Mouse (Mus musculus) lung, embryonic 16.5 days (tissue): ENCODE results near the gene Tmx4. TPM values are rescaled to one million over a fixed set of nuclear protein-coding genes. Genes with fewer than 3 reads are reported as not detected.

Experiments used
- ATAC-seq: fragments of 200-750 bp; cut with Nextera tagmentation; 2 replicates; pipeline ENCODE4 v1.8.0; 2017; ENCODE audit warnings: low read depth, mild to moderate bottlenecking, moderate library complexity
- H3K27ac ChIP-seq: fragments of 300-500 bp; sonication (generic); 2 replicates; pipeline ENCODE4 v1.5.1; 2014; ENCODE audit warnings: mild to moderate bottlenecking, control low read depth, low read length
- H3K27me3 ChIP-seq: fragments of 300-500 bp; sonication (generic); 2 replicates; pipeline ENCODE4 v1.6.1; 2014; ENCODE audit warnings: low read depth, low read length, mixed read lengths; ENCODE audit not compliant: control insufficient read depth, insufficient read depth
- H3K36me3 ChIP-seq: fragments of 300-500 bp; sonication (generic); 2 replicates; pipeline ENCODE4 v1.6.1; 2014; ENCODE audit warnings: low read length; ENCODE audit not compliant: control insufficient read depth, insufficient read depth
- H3K4me1 ChIP-seq: fragments of 300-500 bp; sonication (generic); replicated peaks from 2 replicates; pipeline ENCODE4 v1.6.1; 2014; ENCODE audit warnings: low read length, mixed read lengths; ENCODE audit not compliant: control insufficient read depth, insufficient read depth
- H3K4me2 ChIP-seq: fragments of 300-500 bp; sonication (generic); 2 replicates; pipeline ENCODE4 v1.6.1; 2014; ENCODE audit warnings: low read depth, low read length, control low read depth
- H3K4me3 ChIP-seq: fragments of 300-500 bp; sonication (generic); 2 replicates; pipeline ENCODE4 v1.5.1; 2014; ENCODE audit warnings: mild to moderate bottlenecking, low read length, control low read depth
- H3K9ac ChIP-seq: fragments of 300-500 bp; sonication (generic); 2 replicates; pipeline ENCODE4 v1.6.1; 2014; ENCODE audit warnings: low read length, control low read depth
- H3K9me3 ChIP-seq: fragments of 300-500 bp; sonication (generic); 2 replicates; pipeline ENCODE4 v1.6.1; 2016; ENCODE audit warnings: low read length; ENCODE audit not compliant: control insufficient read depth
- WGBS: fragments of 180-500 bp; shearing (Covaris S2); extraction: QIAGEN DNeasy Blood & Tissue Kit; methylation state at CpG from one replicate; pipeline ENCODE4 v1.1.7; 2014; 5-methylcytosine and 5-hydroxymethylcytosine counted together
- polyA plus RNA-seq: library from polyadenylated mRNA; unstranded; fragments of >200 nt; fragmentation: Nextera tagmentation; extraction: Ambion mirVana; gene quantifications from 2 replicates; pipeline ENCODE4 v1.2.1, GENCODE M21; 2015

The Tmx4 gene
- 17.2 and 21.4 TPM in 2 replicates for polyA plus RNA-seq

DNA sequence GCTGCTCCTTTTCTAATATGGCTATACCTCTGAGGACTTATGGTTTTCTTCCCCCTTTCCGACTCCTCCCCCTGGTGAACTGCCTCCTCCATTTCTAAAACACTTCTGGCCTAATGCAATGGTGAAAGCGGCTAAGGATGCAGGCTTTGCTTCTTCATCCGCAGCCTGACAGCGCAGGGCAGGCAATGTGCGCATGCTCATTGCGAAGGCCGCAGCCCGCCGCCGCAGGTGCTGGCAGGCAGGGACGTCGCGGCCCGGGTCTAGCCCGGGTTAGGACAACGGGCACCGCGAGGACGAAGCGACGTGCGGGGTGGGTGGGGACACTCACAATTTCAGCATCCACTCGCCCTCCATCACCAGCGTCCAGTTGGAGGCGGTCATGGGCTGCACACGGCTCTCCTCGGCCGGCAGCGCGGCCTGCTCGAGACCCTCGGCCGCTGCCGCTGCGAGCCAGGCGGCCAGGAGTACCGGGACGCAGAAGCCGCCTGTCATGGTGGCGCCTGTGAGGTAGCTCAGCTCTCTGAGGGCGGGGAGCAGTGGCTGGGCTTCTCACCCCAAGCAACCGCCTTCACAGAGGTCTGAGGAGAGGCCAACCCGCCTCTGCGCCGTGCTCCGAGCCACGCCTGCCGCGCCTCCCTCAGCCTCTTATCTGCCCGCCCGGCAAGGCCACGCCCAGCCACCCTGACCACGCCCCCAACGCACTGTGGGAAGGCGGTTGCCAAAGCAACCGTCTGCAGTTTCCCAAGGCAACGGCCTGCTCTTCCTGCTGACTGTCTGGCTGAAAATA lies at the start of gene Tmx4:
Tmx4 (minus strand) TSS at position 632 of the 787 bp plus-strand sequence.
- no peaks in the 10 kb centered on the region for H3K36me3 ChIP-seq
- H3K9me3 ChIP-seq = no peaks in the 10 kb centered on the region
- H3K27me3 ChIP-seq = no peaks in the 10 kb centered on the region
- H3K4me1 ChIP-seq = peaks cover 10% of the 10 kb centered on the region
- peak within 1 kb of the TSS; percentile 97 for H3K27ac ChIP-seq
- H3K4me3 ChIP-seq = peak within 1 kb of the TSS; percentile 95
- H3K4me2 ChIP-seq = peak within 1 kb of the TSS; percentile 81
- peak within 1 kb of the TSS; percentile 88 for H3K9ac ChIP-seq
- ATAC-seq = peak; percentile 99
- under 1% methylated on average over 57 of the region's 57 CpGs for WGBS

DNA sequence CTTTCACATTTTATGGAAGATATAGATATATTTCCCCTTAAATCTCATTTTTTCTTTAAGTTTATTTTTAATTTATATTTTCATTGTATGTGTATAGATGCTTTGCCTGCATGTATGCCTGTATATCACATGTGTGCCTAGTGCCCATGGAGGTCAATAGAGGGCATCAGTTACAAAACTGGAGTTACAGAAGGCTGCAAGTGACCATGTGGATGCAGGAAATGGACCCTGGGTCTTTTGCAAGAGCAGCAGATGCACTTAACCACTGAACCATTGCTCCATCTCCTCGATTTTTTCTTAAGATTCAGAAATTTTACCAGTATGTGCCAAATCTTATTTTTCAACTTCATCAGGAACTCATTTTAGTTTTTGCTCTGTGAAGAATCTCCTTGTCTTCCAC lies 48.2 kb upstream of the Tmx4 start:
- Histone ChIP-seq H3K27me3 (no peaks in the 10 kb centered on the region), H3K4me2 (no peak overlapping the region), H3K9me3 (no peaks in the 10 kb centered on the region), H3K4me3 (no peak overlapping the region), H3K36me3 (no peaks in the 10 kb centered on the region), H3K27ac (no peak overlapping the region), H3K9ac (no peak overlapping the region), H3K4me1 (no peaks in the 10 kb centered on the region)
- WGBS = 40% methylated on average over 1 of the region's 1 CpGs
- no peak for ATAC-seq

DNA sequence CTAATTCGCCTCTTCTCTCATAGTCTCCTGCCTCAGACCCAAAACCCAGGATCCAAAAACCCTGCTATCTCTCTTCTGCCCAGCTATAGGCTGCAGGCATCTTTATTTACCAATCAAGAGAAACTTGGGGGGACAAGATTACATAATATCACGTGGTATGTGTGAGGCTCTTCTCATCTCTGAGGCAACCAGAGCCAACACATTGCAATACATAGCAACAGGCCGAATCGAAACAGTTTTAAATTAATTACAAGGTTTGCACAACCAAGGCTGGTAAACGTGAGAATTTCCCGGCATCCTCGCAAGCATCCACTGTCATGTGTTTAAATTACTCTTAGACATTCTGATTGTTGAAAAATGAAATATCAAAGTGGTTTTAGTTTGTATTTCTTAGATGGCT lies 47.1 kb upstream of the Tmx4 start:
- H3K4me2 ChIP-seq = no peak overlapping the region
- no peaks in the 10 kb centered on the region for H3K4me1 ChIP-seq
- no peak overlapping the region for H3K4me3 ChIP-seq
- H3K27me3 ChIP-seq = no peaks in the 10 kb centered on the region
- no peaks in the 10 kb centered on the region for H3K36me3 ChIP-seq
- no peaks in the 10 kb centered on the region for H3K9me3 ChIP-seq
- H3K27ac ChIP-seq = no peak overlapping the region
- WGBS = 79% methylated on average over 7 of the region's 7 CpGs
- H3K9ac ChIP-seq = no peak overlapping the region
- no peak for ATAC-seq

DNA sequence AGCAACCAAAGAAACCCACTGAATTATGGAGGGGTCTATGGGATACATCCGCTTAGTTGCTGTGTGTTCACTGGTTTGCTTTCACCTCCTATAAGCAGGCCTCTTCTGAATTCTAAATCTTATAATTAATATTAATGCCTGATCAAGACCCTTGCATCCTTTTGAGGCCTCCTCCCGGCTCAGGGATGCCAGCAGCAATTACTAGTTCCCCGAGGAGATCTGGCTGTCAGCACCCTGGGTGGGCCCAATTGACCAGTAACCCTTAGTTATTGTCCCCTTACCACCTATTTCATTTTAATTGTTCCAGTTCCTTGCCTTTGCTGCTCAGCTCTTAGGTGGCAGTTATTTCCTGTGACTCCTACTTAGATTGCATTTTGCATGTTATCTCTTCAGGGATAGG lies 38.4 kb upstream of the Tmx4 start:
- no peak overlapping the region for H3K4me2 ChIP-seq
- no peak overlapping the region for H3K9ac ChIP-seq
- H3K36me3 ChIP-seq = no peaks in the 10 kb centered on the region
- no peak overlapping the region for H3K27ac ChIP-seq
- no peak for ATAC-seq
- no peaks in the 10 kb centered on the region for H3K9me3 ChIP-seq
- no peak overlapping the region for H3K4me3 ChIP-seq
- no peaks in the 10 kb centered on the region for H3K27me3 ChIP-seq
- H3K4me1 ChIP-seq = no peaks in the 10 kb centered on the region
- 63% methylated on average over 3 of the region's 3 CpGs for WGBS

DNA sequence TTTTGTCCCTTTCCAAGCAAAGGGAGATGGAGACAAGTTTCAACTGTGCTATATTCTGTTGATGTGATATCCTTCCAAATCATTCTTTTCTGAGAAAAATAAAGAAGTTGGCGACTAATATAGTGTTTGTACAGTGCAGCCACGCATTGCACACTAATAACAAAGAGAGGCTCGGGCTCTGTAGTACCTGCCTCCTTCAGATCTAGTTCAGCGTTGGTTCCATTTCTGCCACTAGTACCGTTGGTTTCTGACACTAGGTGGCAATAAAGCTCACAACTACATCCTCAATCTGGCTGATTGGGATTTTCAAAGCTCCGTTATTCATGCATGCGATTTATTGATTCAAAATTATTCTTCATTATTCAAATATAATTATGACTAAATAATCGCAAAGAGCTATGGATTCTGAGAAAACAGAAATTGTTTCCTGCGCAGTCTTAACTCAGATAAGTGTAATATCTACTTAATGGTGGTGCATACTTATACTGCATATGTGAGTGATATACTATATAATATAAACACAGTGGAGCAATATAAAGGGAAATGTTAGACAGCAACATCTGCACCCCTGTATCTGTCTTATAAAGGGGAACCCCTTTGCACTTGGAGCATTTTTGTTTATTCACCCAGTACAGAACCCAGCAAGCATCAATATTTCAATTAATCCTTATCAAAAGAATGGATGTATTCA lies 37.5 kb upstream of the Tmx4 start:
- WGBS = 20% methylated on average over 9 of the region's 9 CpGs
- Histone ChIP-seq H3K9ac (no peak overlapping the region), H3K4me2 (no peak overlapping the region), H3K27me3 (no peaks in the 10 kb centered on the region), H3K4me1 (no peaks in the 10 kb centered on the region), H3K9me3 (no peaks in the 10 kb centered on the region), H3K27ac (no peak overlapping the region), H3K4me3 (no peak overlapping the region), H3K36me3 (no peaks in the 10 kb centered on the region)
- no peak for ATAC-seq

DNA sequence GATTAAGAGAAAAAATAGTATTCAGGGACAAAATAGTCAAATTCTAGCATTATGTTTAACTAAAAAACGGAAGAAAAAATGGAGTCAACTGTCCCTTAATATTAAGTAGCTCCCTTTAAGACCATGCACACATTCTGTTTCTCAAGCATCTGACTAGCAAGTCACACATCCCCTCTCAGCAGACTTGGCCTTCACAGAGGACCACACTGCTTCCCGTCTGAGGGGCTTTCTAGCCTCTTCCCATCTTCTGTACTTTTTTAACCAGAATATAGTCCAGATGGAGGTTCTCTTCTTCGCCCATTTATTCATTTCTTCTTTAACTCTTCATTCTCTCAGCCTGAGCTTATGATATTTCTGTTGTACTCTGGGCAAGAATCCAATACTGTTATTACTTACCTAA lies 35.6 kb upstream of the Tmx4 start:
- ATAC-seq = peak; percentile 43; the same call in 1 of the 2 replicates
- H3K4me2 ChIP-seq = no peak overlapping the region
- WGBS = 38% methylated on average over 3 of the region's 3 CpGs

DNA sequence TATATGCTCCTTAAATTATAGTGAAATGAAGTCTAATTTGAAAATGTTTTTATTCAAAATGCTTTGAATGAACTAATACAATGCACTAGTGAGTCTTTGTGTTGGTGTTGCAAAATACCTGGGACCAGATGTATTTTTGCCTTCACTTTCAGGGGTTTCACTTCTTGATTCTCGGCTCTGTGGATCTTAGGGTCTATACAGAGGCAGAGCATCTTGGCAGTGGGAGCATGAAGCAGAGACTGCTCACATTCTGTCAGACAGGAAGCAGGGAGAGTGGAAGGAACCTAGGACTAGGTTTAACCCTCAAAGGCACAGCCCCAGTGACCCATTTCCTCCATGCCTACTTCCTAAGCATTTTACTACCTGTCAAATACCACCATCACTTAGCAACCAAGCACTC lies 31.5 kb upstream of the Tmx4 start:
- WGBS = 79% methylated on average over 1 of the region's 1 CpGs
- no peak for ATAC-seq

More for the DNA sequence above, 35.6 kb upstream of the Tmx4 start:
- no peaks in the 10 kb centered on the region for H3K4me1 ChIP-seq
- H3K27ac ChIP-seq = no peak overlapping the region
- no peaks in the 10 kb centered on the region for H3K36me3 ChIP-seq
- no peaks in the 10 kb centered on the region for H3K27me3 ChIP-seq
- no peak overlapping the region for H3K4me3 ChIP-seq
- H3K9ac ChIP-seq = no peak overlapping the region
- no peaks in the 10 kb centered on the region for H3K9me3 ChIP-seq

DNA sequence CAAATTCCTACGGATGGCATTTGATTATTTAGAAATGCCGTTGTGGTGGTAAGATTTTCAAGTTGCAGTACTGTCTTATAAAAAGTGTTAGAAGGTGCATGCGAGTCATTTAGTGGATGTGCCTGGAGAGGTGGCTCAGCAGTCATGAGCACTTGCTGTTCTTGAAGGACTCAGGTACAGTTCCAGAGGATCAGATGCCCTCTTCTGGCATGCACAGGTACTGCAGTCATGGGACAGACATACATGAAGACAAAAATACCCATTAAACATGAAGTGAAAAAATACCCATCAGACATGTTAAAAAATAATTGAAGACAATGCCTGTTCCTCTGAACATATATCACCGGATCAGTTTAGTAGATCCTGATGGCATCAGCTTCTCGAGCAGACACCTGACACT lies 29.7 kb upstream of the Tmx4 start:
- Histone ChIP-seq H3K9ac (no peak overlapping the region), H3K27me3 (no peaks in the 10 kb centered on the region), H3K4me1 (no peaks in the 10 kb centered on the region), H3K4me3 (no peak overlapping the region), H3K9me3 (no peaks in the 10 kb centered on the region), H3K27ac (no peak overlapping the region), H3K4me2 (no peak overlapping the region), H3K36me3 (no peaks in the 10 kb centered on the region)
- ATAC-seq = no peak
- 74% methylated on average over 5 of the region's 5 CpGs for WGBS

More for the DNA sequence above, 31.5 kb upstream of the Tmx4 start:
- Histone ChIP-seq H3K4me3 (no peak overlapping the region), H3K4me2 (no peak overlapping the region), H3K36me3 (no peaks in the 10 kb centered on the region), H3K27ac (no peak overlapping the region), H3K9ac (no peak overlapping the region), H3K9me3 (no peaks in the 10 kb centered on the region), H3K27me3 (no peaks in the 10 kb centered on the region), H3K4me1 (no peaks in the 10 kb centered on the region)

DNA sequence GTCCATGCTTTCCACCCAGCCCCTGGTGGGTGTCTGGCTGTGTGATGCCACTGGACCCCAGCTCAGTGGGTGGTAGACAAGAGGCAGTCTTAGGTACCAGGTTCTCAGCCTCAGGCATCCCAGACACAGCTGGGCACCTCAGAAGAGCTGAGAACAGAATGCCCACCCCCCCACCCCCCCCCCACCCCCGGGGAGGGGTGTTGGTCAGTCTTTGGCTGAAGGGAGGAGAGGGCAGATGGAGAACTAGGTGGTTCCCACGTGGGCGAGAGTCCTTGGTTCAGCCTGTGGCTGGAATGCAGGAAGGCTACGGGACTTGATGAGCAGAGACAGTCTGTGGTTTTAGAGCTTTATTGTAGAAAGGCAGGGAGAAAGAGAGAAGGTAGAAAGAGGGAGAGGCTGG lies 12.5 kb upstream of the Tmx4 start:
- Histone ChIP-seq H3K4me1 (no peaks in the 10 kb centered on the region), H3K27me3 (no peaks in the 10 kb centered on the region), H3K4me3 (no peak overlapping the region), H3K9ac (no peak overlapping the region), H3K9me3 (no peaks in the 10 kb centered on the region), H3K4me2 (no peak overlapping the region), H3K36me3 (no peaks in the 10 kb centered on the region), H3K27ac (no peak overlapping the region)
- 0 out of 2 replicates have a peak, but pooled peaks have one; percentile 10 for ATAC-seq
- WGBS = 22% methylated on average over 4 of the region's 4 CpGs
